Mouse (Mus musculus): ENCODE measurements around the gene Fam162a. TPM values are rescaled to one million over a fixed set of nuclear protein-coding genes. Genes with fewer than 3 reads are reported as not detected.
"Not testable (repeated sequence)": the region's sequence is repeated elsewhere in the genome, so short reads cannot be mapped to it uniquely, and the experiment has no call there.

The Fam162a gene
- polyA plus RNA-seq, 1 experiment, result 65.6 TPM

DNA sequence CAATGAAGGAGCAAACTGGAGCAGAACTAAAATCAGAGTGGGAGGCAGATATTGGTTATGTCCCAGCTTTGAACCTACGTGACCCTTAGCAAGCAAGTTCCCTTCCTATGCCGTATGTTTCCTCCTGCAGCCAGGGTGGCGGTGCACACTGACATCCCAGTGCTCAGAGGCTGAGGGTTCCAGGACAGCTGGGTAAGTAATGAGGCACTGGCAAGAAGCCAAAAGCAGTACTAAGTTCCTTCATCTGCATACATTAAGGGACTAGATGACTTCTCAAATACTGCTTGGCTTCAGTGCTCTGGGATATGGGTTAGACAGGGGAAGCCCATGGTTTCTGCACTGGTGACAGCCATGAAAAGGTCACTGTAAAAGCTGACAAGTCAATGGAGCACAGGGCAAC, 3.0 kb downstream of the Fam162a start:
- WGBS, result 71% methylated on average over 3 of the region's 3 CpGs
- TF ChIP-seq CTCF (IDR thresholded peaks at IDR 0.05; ENCODE audit: control insufficient read depth, insufficient read depth, low read length) (no peak), POLR2A (IDR thresholded peaks at IDR 0.05; ENCODE audit: borderline replicate concordance, control insufficient read depth, low read depth, low read length) (no peak)
- H3K4me1 ChIP-seq (ENCODE audit: control insufficient read depth, insufficient read depth, low read length), result no peaks in the 10 kb centered on the region; the same call in none of the 2 replicates
- H3K4me3 ChIP-seq (replicated peaks; ENCODE audit: control insufficient read depth, low read depth, low read length), result no peak overlapping the region
- no peak overlapping the region for H3K27ac ChIP-seq (ENCODE audit: control insufficient read depth, insufficient read depth, low read depth, low read length, poor library complexity)

DNA sequence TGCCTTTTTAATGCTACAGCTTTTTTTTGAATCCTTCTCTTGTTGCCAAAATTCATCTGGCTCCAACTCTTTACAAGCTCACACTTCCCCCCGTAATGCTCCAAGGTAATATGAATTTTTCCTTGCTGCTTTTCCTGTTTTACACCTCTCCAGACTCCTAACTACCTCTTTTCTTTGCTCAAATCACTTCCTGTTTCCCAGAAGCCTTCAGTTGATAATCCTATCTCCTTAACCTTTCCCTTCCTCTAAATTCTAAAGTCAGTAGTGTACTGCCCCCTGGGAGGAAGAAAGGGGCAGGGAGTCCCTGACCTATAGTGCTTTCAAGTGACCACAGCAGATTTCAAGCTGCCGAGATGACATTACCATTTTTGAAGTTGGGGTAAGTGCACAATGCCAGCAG, 3.7 kb downstream of the Fam162a start:
- no peak overlapping the region for H3K4me3 ChIP-seq (replicated peaks; ENCODE audit: control insufficient read depth, low read depth, low read length)
- H3K27ac ChIP-seq (ENCODE audit: control insufficient read depth, insufficient read depth, low read depth, low read length, poor library complexity), result no peak overlapping the region
- no peaks in the 10 kb centered on the region; the same call in none of the 2 replicates for H3K4me1 ChIP-seq (ENCODE audit: control insufficient read depth, insufficient read depth, low read length)
- WGBS, result 36% methylated on average over 2 of the region's 2 CpGs
- TF ChIP-seq POLR2A (IDR thresholded peaks at IDR 0.05; ENCODE audit: borderline replicate concordance, control insufficient read depth, low read depth, low read length) (no peak), CTCF (IDR thresholded peaks at IDR 0.05; ENCODE audit: control insufficient read depth, insufficient read depth, low read length) (no peak)

DNA sequence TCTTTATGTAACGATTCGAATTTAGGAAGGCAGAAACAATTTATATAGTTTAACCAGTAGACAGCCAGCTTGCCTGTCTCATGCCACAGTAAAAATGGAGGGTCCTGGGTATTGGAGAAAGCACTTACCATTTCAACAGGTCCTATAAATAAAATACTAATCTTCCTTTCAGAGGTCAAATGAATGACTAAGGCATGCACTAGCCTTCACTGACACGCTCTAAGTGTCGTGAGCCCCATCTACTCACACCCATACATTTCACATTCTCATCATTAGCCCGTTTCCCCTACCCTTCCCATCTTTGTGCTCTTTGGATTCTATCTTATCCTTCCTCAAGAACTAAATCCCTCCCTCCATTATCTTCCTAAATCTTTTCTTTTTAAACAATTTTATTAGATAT, 6.5 kb downstream of the Fam162a start:
- TF ChIP-seq CTCF (IDR thresholded peaks at IDR 0.05; ENCODE audit: control insufficient read depth, insufficient read depth, low read length) (no peak), POLR2A (IDR thresholded peaks at IDR 0.05; ENCODE audit: borderline replicate concordance, control insufficient read depth, low read depth, low read length) (no peak)
- Histone ChIP-seq H3K4me1 (ENCODE audit: control insufficient read depth, insufficient read depth, low read length) (no peaks in the 10 kb centered on the region; the same call in none of the 2 replicates), H3K27ac (ENCODE audit: control insufficient read depth, insufficient read depth, low read depth, low read length, poor library complexity) (no peak overlapping the region), H3K4me3 (replicated peaks; ENCODE audit: control insufficient read depth, low read depth, low read length) (no peak overlapping the region)
- WGBS, result 87% methylated on average over 5 of the region's 5 CpGs

DNA sequence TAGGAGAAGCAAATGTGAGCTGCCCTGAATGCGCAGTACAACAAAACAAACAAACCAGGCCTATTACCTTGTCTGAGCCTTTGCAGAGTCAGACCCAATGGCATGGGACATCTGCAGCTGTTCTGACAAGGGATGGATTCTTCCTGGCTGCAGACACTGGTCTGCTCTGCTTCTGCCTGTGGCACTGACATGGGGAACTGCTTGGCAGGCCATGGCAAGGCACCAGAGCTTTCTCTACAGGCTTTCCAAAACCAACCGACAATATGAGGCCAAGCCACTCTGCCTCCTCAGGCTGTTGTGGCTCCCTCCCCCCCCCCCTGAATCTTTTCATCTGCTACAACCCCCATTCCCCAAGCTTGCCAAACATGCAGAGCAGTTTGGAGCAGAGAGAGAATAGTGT, 8.1 kb downstream of the Fam162a start:
- Histone ChIP-seq H3K4me1 (ENCODE audit: control insufficient read depth, insufficient read depth, low read length) (no peaks in the 10 kb centered on the region; the same call in none of the 2 replicates), H3K4me3 (replicated peaks; ENCODE audit: control insufficient read depth, low read depth, low read length) (no peak overlapping the region), H3K27ac (ENCODE audit: control insufficient read depth, insufficient read depth, low read depth, low read length, poor library complexity) (no peak overlapping the region)
- TF ChIP-seq CTCF (IDR thresholded peaks at IDR 0.05; ENCODE audit: control insufficient read depth, insufficient read depth, low read length) (no peak), POLR2A (IDR thresholded peaks at IDR 0.05; ENCODE audit: borderline replicate concordance, control insufficient read depth, low read depth, low read length) (no peak)
- 87% methylated on average over 2 of the region's 2 CpGs for WGBS

DNA sequence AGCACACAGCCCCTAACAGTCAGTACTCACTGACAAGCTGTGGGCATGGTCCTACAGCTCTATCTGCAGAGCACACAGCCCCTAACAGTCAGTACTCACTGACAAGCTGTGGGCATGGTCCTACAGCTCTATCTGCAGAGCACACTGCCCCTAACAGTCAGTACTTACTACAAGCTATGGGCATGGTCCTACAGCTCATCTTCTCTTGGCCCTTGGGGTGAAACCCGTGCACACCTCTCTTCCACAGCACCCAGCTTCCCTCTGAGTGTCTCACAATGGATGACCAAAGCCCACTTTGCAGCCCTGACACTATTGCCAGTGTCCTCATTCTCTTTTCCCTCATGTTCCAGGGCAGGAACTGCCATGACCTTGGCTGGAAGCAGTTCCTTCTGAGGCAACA, 8.9 kb downstream of the Fam162a start:
- not testable (repeated sequence) for H3K27ac ChIP-seq (ENCODE audit: control insufficient read depth, insufficient read depth, low read depth, low read length, poor library complexity); H3K4me1 ChIP-seq (ENCODE audit: control insufficient read depth, insufficient read depth, low read length)
- WGBS, result 71% methylated on average over 1 of the region's 1 CpGs

DNA sequence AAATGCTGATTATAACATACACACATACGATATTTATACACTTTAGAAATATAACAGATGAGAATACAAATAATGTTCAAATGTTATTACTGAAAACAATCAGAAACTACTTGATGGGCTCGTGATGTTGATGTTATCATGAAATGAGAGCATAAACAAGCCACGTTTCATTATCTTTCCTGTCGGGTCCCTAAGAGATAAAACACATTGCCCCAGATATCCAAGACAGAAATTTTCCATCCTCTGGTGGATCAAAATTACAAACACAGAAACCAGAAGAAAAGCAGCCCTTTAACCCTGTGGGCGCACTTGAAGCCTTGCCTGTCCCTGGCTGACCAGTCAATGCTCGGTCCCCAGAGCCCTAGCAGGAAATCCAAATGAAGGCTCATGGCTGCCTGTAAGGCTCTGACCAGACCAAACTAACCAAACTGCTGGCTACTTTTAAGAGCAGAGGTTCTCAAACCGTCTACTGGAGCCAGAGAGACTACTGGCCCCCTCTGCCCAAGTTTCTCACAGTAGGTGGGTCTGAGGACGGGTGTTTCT, 13.4 kb downstream of the Fam162a start:
- no peaks in the 10 kb centered on the region; the same call in 1 of the 2 replicates for H3K4me1 ChIP-seq (ENCODE audit: control insufficient read depth, insufficient read depth, low read length)
- 75% methylated on average over 8 of the region's 8 CpGs for WGBS
- no peak overlapping the region for H3K4me3 ChIP-seq (replicated peaks; ENCODE audit: control insufficient read depth, low read depth, low read length)
- TF ChIP-seq CTCF (IDR thresholded peaks at IDR 0.05; ENCODE audit: control insufficient read depth, insufficient read depth, low read length) (no peak), POLR2A (IDR thresholded peaks at IDR 0.05; ENCODE audit: borderline replicate concordance, control insufficient read depth, low read depth, low read length) (no peak)
- no peak overlapping the region for H3K27ac ChIP-seq (ENCODE audit: control insufficient read depth, insufficient read depth, low read depth, low read length, poor library complexity)

More for the DNA sequence above, 8.9 kb downstream of the Fam162a start:
- not testable (repeated sequence) for H3K4me3 ChIP-seq (replicated peaks; ENCODE audit: control insufficient read depth, low read depth, low read length)

DNA sequence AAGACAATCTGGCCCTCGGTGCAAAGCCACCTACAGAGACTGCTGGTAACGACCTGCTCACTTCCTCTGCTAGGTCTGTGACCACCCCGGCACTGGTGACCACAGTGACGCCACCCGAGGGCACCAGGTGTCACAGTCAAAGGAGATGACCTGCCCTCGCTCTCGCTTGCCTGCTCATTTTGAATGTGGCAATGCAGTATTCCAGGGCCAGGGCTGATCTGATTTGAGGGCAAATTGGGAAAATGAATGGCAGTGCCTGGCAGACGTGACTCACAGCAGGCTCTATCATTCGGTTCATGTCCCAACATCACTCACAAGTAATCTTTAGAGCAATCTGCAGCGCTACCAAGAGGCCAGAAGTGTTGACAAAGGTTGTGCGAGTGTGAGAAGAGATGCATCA, 15.0 kb downstream of the Fam162a start:
- Histone ChIP-seq H3K27ac (ENCODE audit: control insufficient read depth, insufficient read depth, low read depth, low read length, poor library complexity) (no peak overlapping the region), H3K4me3 (replicated peaks; ENCODE audit: control insufficient read depth, low read depth, low read length) (no peak overlapping the region), H3K4me1 (ENCODE audit: control insufficient read depth, insufficient read depth, low read length) (no peaks in the 10 kb centered on the region)
- 83% methylated on average over 11 of the region's 11 CpGs for WGBS
- no peak for TF ChIP-seq CTCF (IDR thresholded peaks at IDR 0.05; ENCODE audit: control insufficient read depth, insufficient read depth, low read length)
- no peak for TF ChIP-seq POLR2A (IDR thresholded peaks at IDR 0.05; ENCODE audit: borderline replicate concordance, control insufficient read depth, low read depth, low read length)

DNA sequence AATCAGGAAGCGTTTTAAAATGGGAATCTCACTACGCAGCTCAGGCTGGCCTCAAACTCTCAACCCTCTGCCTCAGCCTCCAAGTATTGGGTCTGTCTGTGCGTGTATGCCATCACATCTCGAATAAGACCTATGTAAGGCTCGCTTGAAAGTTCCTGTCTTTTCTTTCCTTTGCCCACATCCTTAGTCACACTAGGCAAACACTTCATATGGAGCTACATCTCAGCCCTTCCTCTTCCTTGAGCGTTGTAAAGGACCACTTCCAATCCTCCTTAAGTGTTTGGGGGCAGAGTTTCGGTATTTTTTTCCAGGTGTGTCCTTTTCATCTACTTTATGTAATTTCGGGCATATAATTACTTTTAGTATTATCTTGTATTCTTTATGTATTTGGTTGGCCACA, 16.5 kb downstream of the Fam162a start:
- 88% methylated on average over 8 of the region's 8 CpGs for WGBS
- TF ChIP-seq CTCF (IDR thresholded peaks at IDR 0.05; ENCODE audit: control insufficient read depth, insufficient read depth, low read length), result no peak
- TF ChIP-seq POLR2A (IDR thresholded peaks at IDR 0.05; ENCODE audit: borderline replicate concordance, control insufficient read depth, low read depth, low read length), result no peak
- Histone ChIP-seq H3K27ac (ENCODE audit: control insufficient read depth, insufficient read depth, low read depth, low read length, poor library complexity) (no peak overlapping the region), H3K4me3 (replicated peaks; ENCODE audit: control insufficient read depth, low read depth, low read length) (no peak overlapping the region), H3K4me1 (ENCODE audit: control insufficient read depth, insufficient read depth, low read length) (no peaks in the 10 kb centered on the region)

Data from bone marrow, adult 2 months (tissue).